Mouse (Mus musculus): ENCODE data around the gene Selenoi.

- TF ChIP-seq CTCF (IDR thresholded peaks at IDR 0.05) = no peak
- TF ChIP-seq POLR2A (IDR thresholded peaks at IDR 0.05; ENCODE audit: insufficient read depth, low read depth, low read length) = no peak
- TF ChIP-seq EP300 (IDR thresholded peaks at IDR 0.05; ENCODE audit: insufficient read depth, low read depth, low read length) = no peak
These were observed 12.7 kb upstream of the Selenoi start for GRCm38 (mm10) chr5:30219715-30220114.

Data from heart, adult 2 months (tissue).